Mouse (Mus musculus) small intestine, adult 2 months (tissue): ENCODE results near the gene Mrpl51. TPM values are rescaled to one million over a fixed set of nuclear protein-coding genes. Genes with fewer than 3 reads are reported as not detected.

Experiments used
- H3K27ac ChIP-seq: fragments of 200-500 bp; 2 replicates; pipeline ENCODE4 v1.5.1; 2012; ENCODE audit warnings: low read depth, low read length, control low read depth, inconsistent platforms; ENCODE audit not compliant: insufficient read depth
- H3K27me3 ChIP-seq: fragments of 200-500 bp; 2 replicates; pipeline ENCODE4 v1.6.1; 2012; ENCODE audit warnings: mild to moderate bottlenecking, moderate library complexity, low read length, inconsistent platforms; ENCODE audit not compliant: control insufficient read depth, insufficient read depth
- H3K36me3 ChIP-seq: fragments of 200-500 bp; 2 replicates; pipeline ENCODE4 v1.6.1; 2012; ENCODE audit warnings: mild to moderate bottlenecking, low read length, control low read depth, inconsistent platforms; ENCODE audit not compliant: control insufficient read depth, insufficient read depth
- H3K4me1 ChIP-seq: fragments of 200-500 bp; 2 replicates; pipeline ENCODE4 v1.6.1; 2012; ENCODE audit warnings: low read length, inconsistent platforms, mixed read lengths; ENCODE audit not compliant: control insufficient read depth, insufficient read depth, insufficient read length
- H3K4me3 ChIP-seq: fragments of 200-500 bp; 2 replicates; pipeline ENCODE4 v1.5.1; 2012; ENCODE audit warnings: low read depth, mild to moderate bottlenecking, control low read depth, inconsistent platforms, low read length, moderate library complexity
- CTCF ChIP-seq: fragments of 200-500 bp; IDR thresholded peaks from 2 replicates; pipeline ENCODE4 v1.5.1; 2012; ENCODE audit warnings: low read depth, mild to moderate bottlenecking, control low read depth, inconsistent platforms, low read length, moderate library complexity, mixed read lengths; ENCODE audit not compliant: insufficient replicate concordance, insufficient read length; ENCODE audit errors: extremely low read depth
- POLR2A ChIP-seq: fragments of 200-500 bp; IDR thresholded peaks from 2 replicates; pipeline ENCODE4 v1.6.1; 2012; ENCODE audit warnings: low read depth, mild to moderate bottlenecking, control low read depth, inconsistent platforms, low read length, moderate library complexity
- WGBS: fragments of 180-500 bp; shearing (Covaris S2); methylation state at CpG from one replicate; pipeline ENCODE4 v1.1.7; 2018; 5-methylcytosine and 5-hydroxymethylcytosine counted together
- polyA plus RNA-seq: library from polyadenylated mRNA; depleted of rRNA; stranded (reverse); fragments of >200 nt; gene quantifications from 2 replicates; pipeline ENCODE4 v1.2.3, GENCODE M21; 2012

Gene Mrpl51
- polyA plus RNA-seq, 1 experiment: 62.7 TPM

DNA sequence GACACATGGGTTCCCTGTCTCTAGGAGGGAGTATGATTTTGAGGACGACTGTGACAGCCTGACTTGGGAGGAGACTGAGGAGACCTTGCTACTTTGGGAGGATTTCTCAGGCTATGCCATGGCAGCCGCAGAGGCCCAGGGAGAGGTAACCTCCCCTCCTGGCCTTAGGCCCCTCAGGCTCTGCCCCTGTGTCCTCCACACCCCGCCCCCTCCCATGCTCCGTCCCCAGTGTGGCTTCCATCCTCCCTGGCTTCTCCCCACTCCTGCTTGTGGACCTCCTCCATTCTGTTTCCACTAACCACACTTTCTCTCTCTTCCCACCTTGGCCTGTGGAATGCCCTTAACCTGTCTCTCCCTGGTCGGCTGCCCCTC is 38.6 kb upstream of the Mrpl51 start:
- WGBS: 70% methylated on average over 5 of the region's 5 CpGs
- Histone ChIP-seq H3K27me3 (no peaks in the 10 kb centered on the region; the same call in 1 of the 2 replicates), H3K4me1 (peaks cover 5% of the 10 kb centered on the region; the same call in 1 of the 2 replicates), H3K36me3 (no peaks in the 10 kb centered on the region; the same call in 1 of the 2 replicates), H3K4me3 (no peak overlapping the region), H3K27ac (no peak overlapping the region)
- TF ChIP-seq POLR2A (no peak), CTCF (no peak)

GRCm38 (mm10) chr6:125153682-125154081 is 37.9 kb upstream of the Mrpl51 start:
- Histone ChIP-seq H3K27me3 (no peaks in the 10 kb centered on the region; the same call in 1 of the 2 replicates), H3K4me3 (no peak overlapping the region), H3K4me1 (peaks cover 5% of the 10 kb centered on the region; the same call in 1 of the 2 replicates), H3K27ac (no peak overlapping the region), H3K36me3 (no peaks in the 10 kb centered on the region; the same call in 1 of the 2 replicates)
- WGBS: 82% methylated on average over 4 of the region's 4 CpGs
- no peak for TF ChIP-seq CTCF
- TF ChIP-seq POLR2A: no peak

DNA sequence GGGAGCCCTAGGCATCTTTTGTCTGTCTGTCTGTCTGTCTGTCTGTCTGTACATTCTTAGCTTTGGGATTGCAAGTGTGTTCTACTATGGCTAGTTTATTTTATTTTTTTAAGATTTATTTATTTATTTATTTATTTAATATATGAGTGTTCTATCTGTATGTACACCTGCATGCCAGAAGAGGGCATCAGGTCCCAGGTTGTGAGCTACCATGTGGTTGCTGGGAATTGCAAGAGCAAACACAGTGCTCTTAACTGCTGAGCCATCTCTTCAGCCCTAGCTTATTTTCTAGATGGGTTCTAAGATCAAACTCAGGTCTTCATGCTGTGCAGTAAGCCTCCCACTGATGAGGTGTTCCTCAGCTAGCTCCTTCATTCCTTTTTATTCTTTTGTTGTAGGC is 37.1 kb upstream of the Mrpl51 start:
- Histone ChIP-seq H3K27me3 (no peaks in the 10 kb centered on the region; the same call in 1 of the 2 replicates), H3K4me3 (no peak overlapping the region), H3K36me3 (peaks cover 4% of the 10 kb centered on the region; the same call in 1 of the 2 replicates), H3K4me1 (peaks cover 5% of the 10 kb centered on the region; the same call in 1 of the 2 replicates), H3K27ac (no peak overlapping the region)
- TF ChIP-seq POLR2A: no peak
- no peak for TF ChIP-seq CTCF

- 33% methylated on average over 8 of the region's 8 CpGs for WGBS
- H3K4me3 ChIP-seq: no peak overlapping the region
- H3K27me3 ChIP-seq: no peaks in the 10 kb centered on the region; the same call in 1 of the 2 replicates
- peaks cover 5% of the 10 kb centered on the region; the same call in 1 of the 2 replicates for H3K4me1 ChIP-seq
- H3K27ac ChIP-seq: no peak overlapping the region
- no peak for TF ChIP-seq CTCF
- no peak for TF ChIP-seq POLR2A
- peaks cover 8% of the 10 kb centered on the region; the same call in 1 of the 2 replicates for H3K36me3 ChIP-seq
These were observed 36.3 kb upstream of the Mrpl51 start for GRCm38 (mm10) chr6:125155262-125155661.

DNA sequence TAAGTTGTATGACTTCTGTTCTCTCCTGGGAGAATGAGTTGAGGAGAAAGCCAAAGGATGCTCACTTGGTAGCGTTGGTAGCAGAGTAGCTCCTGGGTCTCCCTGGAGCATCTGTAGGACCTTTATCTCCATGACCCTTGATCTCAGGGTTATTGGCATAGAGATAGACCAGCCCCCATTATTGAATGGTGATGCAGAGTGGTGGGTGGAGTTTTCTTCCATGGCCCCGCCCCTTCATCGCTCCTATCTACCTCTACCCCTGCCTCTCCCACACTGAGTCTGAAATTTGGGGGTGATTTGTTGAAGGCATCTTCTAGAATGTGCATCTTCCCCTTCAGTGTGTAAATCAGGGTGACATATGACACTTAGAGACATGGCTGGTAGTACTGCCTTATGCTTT is 35.1 kb upstream of the Mrpl51 start:
- Histone ChIP-seq H3K4me1 (peaks cover 14% of the 10 kb centered on the region), H3K27ac (no peak overlapping the region), H3K36me3 (peaks cover 15% of the 10 kb centered on the region), H3K4me3 (no peak overlapping the region), H3K27me3 (no peaks in the 10 kb centered on the region; the same call in 1 of the 2 replicates)
- no peak for TF ChIP-seq CTCF
- TF ChIP-seq POLR2A: no peak
- WGBS: 70% methylated on average over 3 of the region's 3 CpGs

- TF ChIP-seq POLR2A (no peak), CTCF (no peak)
- no peak overlapping the region for H3K27ac ChIP-seq
- peaks cover 14% of the 10 kb centered on the region for H3K4me1 ChIP-seq
- peaks cover 17% of the 10 kb centered on the region for H3K36me3 ChIP-seq
- WGBS: 80% methylated on average over 7 of the region's 7 CpGs
- H3K27me3 ChIP-seq: no peaks in the 10 kb centered on the region; the same call in 1 of the 2 replicates
- no peak overlapping the region for H3K4me3 ChIP-seq
These were observed 34.5 kb upstream of the Mrpl51 start for GRCm38 (mm10) chr6:125156903-125157614.

- Histone ChIP-seq H3K36me3 (peaks cover 28% of the 10 kb centered on the region), H3K4me3 (no peak overlapping the region), H3K4me1 (peaks cover 14% of the 10 kb centered on the region), H3K27me3 (no peaks in the 10 kb centered on the region; the same call in 1 of the 2 replicates), H3K27ac (no peak overlapping the region)
- 86% methylated on average over 15 of the region's 15 CpGs for WGBS
- TF ChIP-seq CTCF: no peak
- no peak for TF ChIP-seq POLR2A
These were observed 32.6 kb upstream of the Mrpl51 start for GRCm38 (mm10) chr6:125158944-125159492.
